ENCODE assay signal across 10 mouse cellular contexts in the genomic region with DNA sequence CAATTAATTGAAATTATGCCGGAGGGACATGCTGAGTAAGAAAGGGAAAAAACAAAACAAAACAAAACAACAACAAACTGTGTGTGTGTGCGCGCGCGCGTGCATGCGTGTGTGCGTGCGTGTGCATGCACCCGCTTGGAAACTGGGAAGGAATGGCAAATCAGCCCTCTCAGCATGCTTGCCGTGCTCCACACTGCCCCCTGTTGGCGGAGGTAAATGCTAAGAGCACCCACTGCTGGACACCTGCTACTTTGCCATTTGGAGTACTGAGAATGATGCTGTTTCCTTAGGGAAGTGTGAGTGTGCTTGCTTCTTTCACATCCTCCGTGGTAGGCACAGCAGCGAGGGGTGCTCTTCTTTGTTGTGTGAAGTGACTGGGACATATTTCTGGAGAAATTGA.
DNase-seq lines count a peak whose midpoint lies in the region; ATAC-seq and TF ChIP-seq lines count a peak whose summit lies in the region.
"Had no signal": no experiment of that assay in that cellular context is flagged by ENCODE, and none has a peak within 500 bp of the region (broad histone marks: within the 10 kb centered on the region; RNA-seq: fewer than 3 reads in every experiment).

No protein-coding gene starts in this region.

- in situ Hi-C loops in ES-E14 (cut with MboI; ENCODE audit: low sequenced_read_pairs in 2 of 2, unreplicated experiment in 2 of 2): no loop called here

- H3K36me3 ChIP-seq in kidney, postnatal 0 days (ENCODE audit: insufficient read depth, low read length): no peaks in the 10 kb centered on the region
- H3K36me3 ChIP-seq in kidney, embryonic 16.5 days (ENCODE audit: insufficient read depth, low read length): no peaks in the 10 kb centered on the region
- H3K36me3 ChIP-seq in ES-E14 (ENCODE audit: control insufficient read depth, insufficient read depth, low read length, poor library complexity, severe bottlenecking): no peaks in the 10 kb centered on the region
- H3K36me3 ChIP-seq in forebrain, embryonic 16.5 days (ENCODE audit: control insufficient read depth, insufficient read depth): no peaks in the 10 kb centered on the region
- H3K36me3 ChIP-seq: embryonic facial prominence, embryonic 13.5 days; limb, embryonic 13.5 days had no signal

- no peak overlapping the region for H3K27ac ChIP-seq in kidney, postnatal 0 days
- H3K27ac ChIP-seq in kidney, embryonic 16.5 days (ENCODE audit: low read length): no peak overlapping the region
- H3K27ac ChIP-seq in ES-E14 (ENCODE audit: insufficient read depth, low read depth, low read length, poor library complexity, severe bottlenecking): no peak overlapping the region
- no peak overlapping the region for H3K27ac ChIP-seq in forebrain, embryonic 16.5 days (ENCODE audit: low read length)
- H3K27ac ChIP-seq: embryonic facial prominence, embryonic 13.5 days; limb, embryonic 13.5 days had no signal

- H3K4me3 ChIP-seq in kidney, postnatal 0 days (replicated peaks; ENCODE audit: low read depth, low read length): no peak overlapping the region
- H3K4me3 ChIP-seq in kidney, embryonic 16.5 days (ENCODE audit: low read length): no peak overlapping the region
- no peak overlapping the region for H3K4me3 ChIP-seq in ES-E14 (ENCODE audit: insufficient read depth in 1 of 2, low read depth in 1 of 2, low read length in 2 of 2, poor library complexity in 1 of 2, severe bottlenecking in 1 of 2)
- H3K4me3 ChIP-seq in forebrain, embryonic 16.5 days (replicated peaks; ENCODE audit: low read length): no peak overlapping the region
- H3K4me3 ChIP-seq: embryonic facial prominence, embryonic 13.5 days; limb, embryonic 13.5 days had no signal

- 87% methylated on average over 14 of the region's 14 CpGs for WGBS in kidney, postnatal 0 days
- 88% methylated on average over 14 of the region's 14 CpGs for WGBS in kidney, embryonic 16.5 days
- 82% methylated on average over 14 of the region's 14 CpGs for WGBS in forebrain, embryonic 16.5 days

- DNase-seq in kidney, postnatal 0 days (ENCODE audit: low spot score): no peak
- DNase-seq in ES-E14 (ENCODE audit: low read depth, low spot score): peak; percentile 71
- DNase-seq in spleen, postnatal 10 days (ENCODE audit: low spot score in 2 of 2): peak; percentile 7 to 63
- no peak for DNase-seq in left cerebral cortex, adult 9 months (ENCODE audit: low spot score in 2 of 2)
- DNase-seq in heart, adult 11 months: no peak

- H3K9me3 ChIP-seq in kidney, postnatal 0 days (replicated peaks; ENCODE audit: low read length): no peaks in the 10 kb centered on the region
- H3K9me3 ChIP-seq in kidney, embryonic 16.5 days (ENCODE audit: low read length): no peaks in the 10 kb centered on the region
- H3K9me3 ChIP-seq in ES-E14 (ENCODE audit: control insufficient read depth, insufficient read depth, low read depth, low read length): no peaks in the 10 kb centered on the region
- H3K9me3 ChIP-seq in forebrain, embryonic 16.5 days (ENCODE audit: control insufficient read depth, low read length): no peaks in the 10 kb centered on the region
- H3K9me3 ChIP-seq: embryonic facial prominence, embryonic 13.5 days; limb, embryonic 13.5 days had no signal

- TF ChIP-seq CTCF in kidney, postnatal 0 days (IDR thresholded peaks at IDR 0.05; ENCODE audit: low read depth): peak; percentile 56

- H3K9ac ChIP-seq in kidney, postnatal 0 days (ENCODE audit: low read depth, low read length): no peak overlapping the region
- H3K9ac ChIP-seq in kidney, embryonic 16.5 days (replicated peaks; ENCODE audit: low read length): no peak overlapping the region
- no peak overlapping the region for H3K9ac ChIP-seq in ES-E14 (ENCODE audit: insufficient read depth, low read depth, low read length, poor library complexity, severe bottlenecking)
- no peak overlapping the region for H3K9ac ChIP-seq in forebrain, embryonic 16.5 days (replicated peaks; ENCODE audit: low read depth, low read length)
- H3K9ac ChIP-seq: embryonic facial prominence, embryonic 13.5 days; limb, embryonic 13.5 days had no signal

- H3K4me1 ChIP-seq in kidney, postnatal 0 days (replicated peaks; ENCODE audit: insufficient read depth, low read length): 0 out of 2 replicates have a peak, but pooled peaks cover 4% of the 10 kb centered on the region
- peaks cover 14% of the 10 kb centered on the region; the same call in 1 of the 2 replicates for H3K4me1 ChIP-seq in kidney, embryonic 16.5 days (ENCODE audit: insufficient read depth, low read length)
- H3K4me1 ChIP-seq in ES-E14 (ENCODE audit: control insufficient read depth in 2 of 2, insufficient read depth in 2 of 2, low read length in 2 of 2, poor library complexity in 1 of 2): peaks cover 0 to 5% of the 10 kb centered on the region in 2 experiments; a peak in 1 of 4 replicates
- no peaks in the 10 kb centered on the region for H3K4me1 ChIP-seq in forebrain, embryonic 16.5 days (replicated peaks; ENCODE audit: control insufficient read depth, insufficient read depth, low read length)
- H3K4me1 ChIP-seq: embryonic facial prominence, embryonic 13.5 days; limb, embryonic 13.5 days had no signal

- no peak overlapping the region for H3K4me2 ChIP-seq in kidney, postnatal 0 days (ENCODE audit: low read length)
- no peak overlapping the region for H3K4me2 ChIP-seq in kidney, embryonic 16.5 days (replicated peaks; ENCODE audit: low read depth, low read length)
- no peak overlapping the region for H3K4me2 ChIP-seq in forebrain, embryonic 16.5 days (ENCODE audit: low read length)
- H3K4me2 ChIP-seq: embryonic facial prominence, embryonic 13.5 days; limb, embryonic 13.5 days had no signal

- no peak for ATAC-seq in kidney, postnatal 0 days (replicated peaks; ENCODE audit: low FRiP score, low read depth)
- ATAC-seq in kidney, embryonic 16.5 days (ENCODE audit: low FRiP score, low TSS enrichment): no peak
- peak; percentile 47; the same call in 1 of the 2 replicates for ATAC-seq in common myeloid progenitor, adult 5-6 weeks (replicated peaks; ENCODE audit: low read depth, poor library complexity, severe bottlenecking)
- ATAC-seq in forebrain, embryonic 16.5 days: no peak

- no peaks in the 10 kb centered on the region for H3K27me3 ChIP-seq in kidney, postnatal 0 days (ENCODE audit: insufficient read depth, low read length)
- no peaks in the 10 kb centered on the region for H3K27me3 ChIP-seq in kidney, embryonic 16.5 days (ENCODE audit: insufficient read depth, low read length)
- H3K27me3 ChIP-seq in forebrain, embryonic 16.5 days (replicated peaks; ENCODE audit: control insufficient read depth, insufficient read depth, low read length): no peaks in the 10 kb centered on the region
- H3K27me3 ChIP-seq: embryonic facial prominence, embryonic 13.5 days had no signal

TF ChIP-seq in ES-E14, 5 proteins besides CTCF, POLR2A, EP300 and RAD21:
- no peak for TF ChIP-seq ZNF384 (IDR thresholded peaks at IDR 0.05; ENCODE audit: low read depth, low read length)
- TF ChIP-seq ZC3H11A (IDR thresholded peaks at IDR 0.05; ENCODE audit: borderline replicate concordance, low read depth, low read length): 0 out of 2 replicates have a peak, but pooled peaks have one; percentile 29
- TF ChIP-seq HCFC1 (IDR thresholded peaks at IDR 0.05; ENCODE audit: borderline replicate concordance, insufficient read depth, low read length): no peak
- TF ChIP-seq CHD2 (IDR thresholded peaks at IDR 0.05; ENCODE audit: low read depth, low read length): no peak
- TF ChIP-seq MAFK (IDR thresholded peaks at IDR 0.05; ENCODE audit: insufficient read depth, low read depth, low read length): peak; percentile 37; the same call in 1 of the 2 replicates
TF ChIP-seq in ES-E14: peak in this region for 2.

Comparison
In these comparisons a context has a peak if more than half of its experiments do, and no peak if none do; other contexts are left out.
1. DNase-seq: peak in ES-E14 (single experiment) and spleen, postnatal 10 days (2 of 2); none in kidney, postnatal 0 days (single experiment), left cerebral cortex, adult 9 months (0 of 2) and heart, adult 11 months (single experiment).